Mouse (Mus musculus): Measurements from ENCODE around the gene Msi2. TPM values are rescaled to one million over a fixed set of nuclear protein-coding genes. Genes with fewer than 3 reads are reported as not detected.

The Msi2 gene
- total RNA-seq, 2 experiments from 2014 or later, result 200 to 212 TPM

- DNase-seq (ENCODE audit: low spot score in 2 of 2), result no peak
Observed at GRCm38 (mm10) chr11:88683026-88683770, 35.1 kb downstream of the Msi2 start.

- no peak for DNase-seq (ENCODE audit: low spot score in 2 of 2)
Observed at GRCm38 (mm10) chr11:88677350-88677749, 41.0 kb downstream of the Msi2 start.

- no peak for DNase-seq (ENCODE audit: low spot score in 2 of 2)
Observed at GRCm38 (mm10) chr11:88676597-88676996, 41.7 kb downstream of the Msi2 start.

- no peak for DNase-seq (ENCODE audit: low spot score in 2 of 2)
Observed at GRCm38 (mm10) chr11:88675526-88676353, 42.6 kb downstream of the Msi2 start.

GRCm38 (mm10) chr11:88674075-88674474, 44.2 kb downstream of the Msi2 start:
- DNase-seq (ENCODE audit: low spot score in 2 of 2), result no peak

- no peak for DNase-seq (ENCODE audit: low spot score in 2 of 2)
Observed at GRCm38 (mm10) chr11:88670925-88671324, 47.4 kb downstream of the Msi2 start.

GRCm38 (mm10) chr11:88669106-88669505, 49.2 kb downstream of the Msi2 start:
- no peak for DNase-seq (ENCODE audit: low spot score in 2 of 2)

GRCm38 (mm10) chr11:88668345-88668744, 50.0 kb downstream of the Msi2 start:
- no peak for DNase-seq (ENCODE audit: low spot score in 2 of 2)

GRCm38 (mm10) chr11:88665799-88666198, 52.5 kb downstream of the Msi2 start:
- DNase-seq (ENCODE audit: low spot score in 2 of 2), result no peak

GRCm38 (mm10) chr11:88661444-88662180, 56.7 kb downstream of the Msi2 start:
- DNase-seq (ENCODE audit: low spot score in 2 of 2), result no peak

GRCm38 (mm10) chr11:88660404-88660803, 57.9 kb downstream of the Msi2 start:
- DNase-seq (ENCODE audit: low spot score in 2 of 2), result no peak

- no peak for DNase-seq (ENCODE audit: low spot score in 2 of 2)
Observed at GRCm38 (mm10) chr11:88658926-88659325, 59.4 kb downstream of the Msi2 start.

- no peak for DNase-seq (ENCODE audit: low spot score in 2 of 2)
Observed at GRCm38 (mm10) chr11:88655786-88656185, 62.5 kb downstream of the Msi2 start.

GRCm38 (mm10) chr11:88655214-88655566, 63.1 kb downstream of the Msi2 start:
- DNase-seq (ENCODE audit: low spot score in 2 of 2), result no peak

- DNase-seq (ENCODE audit: low spot score in 2 of 2), result no peak
Observed at GRCm38 (mm10) chr11:88654391-88655213, 63.7 kb downstream of the Msi2 start.

- no peak for DNase-seq (ENCODE audit: low spot score in 2 of 2)
Observed at GRCm38 (mm10) chr11:88650275-88650674, 68.0 kb downstream of the Msi2 start.

- no peak for DNase-seq (ENCODE audit: low spot score in 2 of 2)
Observed at GRCm38 (mm10) chr11:88649009-88649408, 69.3 kb downstream of the Msi2 start.

- DNase-seq (ENCODE audit: low spot score in 2 of 2), result no peak
Observed at GRCm38 (mm10) chr11:88648407-88648806, 69.9 kb downstream of the Msi2 start.

GRCm38 (mm10) chr11:88646493-88646892, 71.8 kb downstream of the Msi2 start:
- no peak for DNase-seq (ENCODE audit: low spot score in 2 of 2)

GRCm38 (mm10) chr11:88645821-88646220, 72.5 kb downstream of the Msi2 start:
- no peak for DNase-seq (ENCODE audit: low spot score in 2 of 2)

GRCm38 (mm10) chr11:88644719-88645118, 73.6 kb downstream of the Msi2 start:
- no peak for DNase-seq (ENCODE audit: low spot score in 2 of 2)
